Mouse (Mus musculus) forebrain, embryonic 11.5 days (tissue): Measurements from ENCODE around the gene Pdzd2. TPM values are rescaled to one million over a fixed set of nuclear protein-coding genes. Genes with fewer than 3 reads are reported as not detected.

Experiments used
- ATAC-seq: fragments of 200-750 bp; cut with Nextera tagmentation; replicated peaks from 2 replicates; pipeline ENCODE4 v1.8.0; 2017; ENCODE audit warnings: moderate TSS enrichment; ENCODE audit not compliant: low FRiP score
- DNase-seq: peaks from one replicate; pipeline ENCODE4 v3.0.0-alpha.2; 2017; ENCODE audit warnings: low spot score
- H3K27ac ChIP-seq: fragments of 300-500 bp; sonication (generic); 2 replicates; pipeline ENCODE4 v1.5.1; 2014; ENCODE audit warnings: low read depth, low read length
- H3K27me3 ChIP-seq: fragments of 300-500 bp; sonication (generic); 2 replicates; pipeline ENCODE4 v1.6.1; 2014; ENCODE audit warnings: mild to moderate bottlenecking, low read length, mixed read lengths; ENCODE audit not compliant: control insufficient read depth, insufficient read depth
- H3K36me3 ChIP-seq: fragments of 300-500 bp; sonication (generic); 2 replicates; pipeline ENCODE4 v1.6.1; 2014; ENCODE audit warnings: mild to moderate bottlenecking, low read length, moderate library complexity, mixed read lengths; ENCODE audit not compliant: control insufficient read depth, insufficient read depth
- H3K4me1 ChIP-seq: fragments of 300-500 bp; sonication (generic); replicated peaks from 2 replicates; pipeline ENCODE4 v1.6.1; 2014; ENCODE audit warnings: low read length, mixed read lengths; ENCODE audit not compliant: control insufficient read depth, insufficient read depth
- H3K4me2 ChIP-seq: fragments of 300-500 bp; sonication (generic); 2 replicates; pipeline ENCODE4 v1.6.1; 2014; ENCODE audit warnings: low read depth, mild to moderate bottlenecking, low read length, moderate library complexity, mixed read lengths; ENCODE audit not compliant: severe bottlenecking
- H3K4me3 ChIP-seq: fragments of 300-500 bp; sonication (generic); 2 replicates; pipeline ENCODE4 v1.5.1; 2014; ENCODE audit warnings: low read depth, low read length
- H3K9ac ChIP-seq: fragments of 300-500 bp; sonication (generic); 2 replicates; pipeline ENCODE4 v1.6.1; 2014; ENCODE audit warnings: low read length
- H3K9me3 ChIP-seq: fragments of 300-500 bp; sonication (generic); 2 replicates; pipeline ENCODE4 v1.6.1; 2016; ENCODE audit warnings: low read length, mixed read lengths; ENCODE audit not compliant: control insufficient read depth
- WGBS: fragments of 180-500 bp; shearing (Covaris S2); extraction: QIAGEN DNeasy Blood & Tissue Kit; methylation state at CpG from one replicate; pipeline ENCODE4 v1.1.7; 2014; 5-methylcytosine and 5-hydroxymethylcytosine counted together
- polyA plus RNA-seq: library from polyadenylated mRNA; unstranded; fragments of >200 nt; fragmentation: Nextera tagmentation; extraction: Ambion mirVana; gene quantifications from 2 replicates; pipeline ENCODE4 v1.2.1, GENCODE M21; 2014

The Pdzd2 gene
- polyA plus RNA-seq, 1 experiment from 2014 or later, result 6.0 TPM

GRCm38 (mm10) chr15:12742117-12742906, 2.6 kb upstream of the Pdzd2 start:
- no peak for DNase-seq
- Histone ChIP-seq H3K4me3 (no peak overlapping the region), H3K9me3 (no peaks in the 10 kb centered on the region; the same call in 1 of the 2 replicates), H3K27me3 (peaks cover 11% of the 10 kb centered on the region), H3K27ac (no peak overlapping the region), H3K36me3 (no peaks in the 10 kb centered on the region), H3K4me2 (no peak overlapping the region), H3K4me1 (peaks cover 3% of the 10 kb centered on the region; the same call in 1 of the 2 replicates), H3K9ac (no peak overlapping the region)
- 90% methylated on average over 6 of the region's 6 CpGs for WGBS
- ATAC-seq, result no peak

- peak overlapping the region; percentile 87 for H3K4me2 ChIP-seq
- WGBS, result 39% methylated on average over 10 of the region's 10 CpGs
- no peak overlapping the region for H3K9ac ChIP-seq
- no peak for ATAC-seq
- DNase-seq, result no peak
- no peaks in the 10 kb centered on the region for H3K36me3 ChIP-seq
- peaks cover 11% of the 10 kb centered on the region for H3K27me3 ChIP-seq
- no peak overlapping the region for H3K27ac ChIP-seq
- H3K4me3 ChIP-seq, result peak overlapping the region; percentile 57
- H3K9me3 ChIP-seq, result no peaks in the 10 kb centered on the region
- peaks cover 3% of the 10 kb centered on the region; the same call in 1 of the 2 replicates for H3K4me1 ChIP-seq
These were observed 1.2 kb downstream of the Pdzd2 start for GRCm38 (mm10) chr15:12738301-12739093.

DNA sequence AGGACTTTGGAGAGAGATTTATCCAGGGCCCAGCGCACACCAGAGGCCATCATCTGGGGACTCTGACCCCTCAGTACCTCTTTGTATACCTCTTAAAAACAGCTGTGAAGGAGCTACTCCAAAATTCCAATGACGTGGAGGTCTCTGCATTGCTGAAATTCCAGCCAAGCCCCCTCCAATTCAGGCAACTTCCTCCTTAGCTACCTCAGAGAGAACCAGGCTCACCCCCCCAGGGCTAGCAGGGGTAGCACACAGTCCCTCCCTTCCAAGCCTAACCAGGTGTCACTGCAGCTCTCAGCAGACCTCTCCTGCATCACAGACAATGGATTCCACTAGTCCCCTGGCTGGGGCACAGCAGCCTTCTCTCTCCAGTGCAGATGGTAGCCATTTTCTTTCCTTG, 4.5 kb downstream of the Pdzd2 start:
- H3K27ac ChIP-seq, result no peak overlapping the region
- H3K4me3 ChIP-seq, result no peak overlapping the region
- H3K4me2 ChIP-seq, result no peak overlapping the region
- DNase-seq (no peak), ATAC-seq (no peak)
- peaks cover 3% of the 10 kb centered on the region; the same call in 1 of the 2 replicates for H3K4me1 ChIP-seq
- no peaks in the 10 kb centered on the region for H3K9me3 ChIP-seq
- no peak overlapping the region for H3K9ac ChIP-seq
- H3K27me3 ChIP-seq, result peaks cover 11% of the 10 kb centered on the region
- 43% methylated on average over 2 of the region's 2 CpGs for WGBS
- H3K36me3 ChIP-seq, result no peaks in the 10 kb centered on the region

DNA sequence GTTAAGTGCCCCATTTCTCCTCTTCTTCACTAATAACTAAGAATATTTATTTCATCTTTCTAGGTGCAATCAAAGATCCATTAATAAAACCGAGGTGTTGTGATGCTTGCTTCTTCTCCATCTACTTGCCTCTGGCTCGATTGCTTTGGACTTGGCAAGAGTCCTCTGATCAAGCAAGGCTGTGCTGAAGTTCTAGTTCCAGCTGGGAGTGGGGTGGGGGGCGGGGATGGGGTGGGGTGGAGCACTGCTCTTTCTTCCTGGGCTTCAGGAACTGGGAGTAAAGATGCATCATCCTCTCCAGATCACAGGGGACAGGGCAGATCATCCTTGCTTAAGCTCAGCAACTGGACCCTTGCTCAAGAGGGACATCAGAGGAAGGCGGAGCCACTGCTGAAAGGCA, 5.5 kb downstream of the Pdzd2 start:
- DNase-seq, result no peak

DNA sequence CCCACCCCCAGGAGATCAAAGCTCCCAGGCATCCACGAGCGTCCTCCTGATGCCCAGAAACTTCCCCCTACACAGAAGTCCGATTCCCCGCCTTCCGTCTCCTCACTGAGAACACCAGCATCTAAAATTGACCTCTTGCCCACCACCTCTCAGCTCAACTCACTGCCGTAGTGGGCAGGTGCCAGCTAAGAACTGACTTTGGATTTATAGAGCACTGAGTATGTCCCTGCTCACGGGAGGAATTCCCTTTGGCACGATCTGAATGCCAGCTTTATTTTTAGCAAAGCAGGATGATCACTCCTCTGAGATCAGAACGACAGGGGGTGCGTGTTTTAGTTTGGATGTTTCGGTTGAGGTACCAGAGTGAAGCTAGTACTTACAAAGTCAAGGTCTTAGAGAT, 7.1 kb downstream of the Pdzd2 start:
- H3K27ac ChIP-seq, result no peak overlapping the region
- no peaks in the 10 kb centered on the region for H3K9me3 ChIP-seq
- ATAC-seq (no peak), DNase-seq (no peak)
- H3K36me3 ChIP-seq, result no peaks in the 10 kb centered on the region
- H3K27me3 ChIP-seq, result no peaks in the 10 kb centered on the region; the same call in 1 of the 2 replicates
- no peaks in the 10 kb centered on the region for H3K4me1 ChIP-seq
- no peak overlapping the region for H3K4me3 ChIP-seq
- WGBS, result 89% methylated on average over 11 of the region's 11 CpGs
- no peak overlapping the region for H3K4me2 ChIP-seq
- H3K9ac ChIP-seq, result no peak overlapping the region

More for the DNA sequence above, 5.5 kb downstream of the Pdzd2 start:
- H3K4me3 ChIP-seq, result no peak overlapping the region
- H3K27me3 ChIP-seq, result peaks cover 10% of the 10 kb centered on the region
- no peak for ATAC-seq
- no peak overlapping the region for H3K9ac ChIP-seq
- H3K4me1 ChIP-seq, result peaks cover 3% of the 10 kb centered on the region; the same call in 1 of the 2 replicates
- H3K4me2 ChIP-seq, result no peak overlapping the region
- no peak overlapping the region for H3K27ac ChIP-seq
- H3K36me3 ChIP-seq, result no peaks in the 10 kb centered on the region
- no peaks in the 10 kb centered on the region for H3K9me3 ChIP-seq
- WGBS, result 77% methylated on average over 4 of the region's 4 CpGs

- no peak for DNase-seq
These were observed 11.3 kb downstream of the Pdzd2 start for GRCm38 (mm10) chr15:12728381-12728780.

GRCm38 (mm10) chr15:12725256-12725655, 14.5 kb downstream of the Pdzd2 start:
- H3K4me3 ChIP-seq, result no peak overlapping the region
- ATAC-seq (no peak), DNase-seq (no peak)
- no peak overlapping the region for H3K4me2 ChIP-seq
- no peaks in the 10 kb centered on the region for H3K4me1 ChIP-seq
- no peaks in the 10 kb centered on the region for H3K9me3 ChIP-seq
- H3K36me3 ChIP-seq, result no peaks in the 10 kb centered on the region
- H3K27me3 ChIP-seq, result no peaks in the 10 kb centered on the region
- WGBS, result 82% methylated on average over 5 of the region's 5 CpGs
- H3K27ac ChIP-seq, result no peak overlapping the region
- no peak overlapping the region for H3K9ac ChIP-seq

More at GRCm38 (mm10) chr15:12728381-12728780, 11.3 kb downstream of the Pdzd2 start:
- Histone ChIP-seq H3K4me3 (no peak overlapping the region), H3K27ac (no peak overlapping the region), H3K4me2 (no peak overlapping the region), H3K9ac (no peak overlapping the region), H3K4me1 (no peaks in the 10 kb centered on the region), H3K36me3 (no peaks in the 10 kb centered on the region), H3K27me3 (no peaks in the 10 kb centered on the region), H3K9me3 (no peaks in the 10 kb centered on the region)
- WGBS, result 88% methylated on average over 4 of the region's 4 CpGs
- ATAC-seq, result no peak

GRCm38 (mm10) chr15:12721684-12722500, 17.8 kb downstream of the Pdzd2 start:
- DNase-seq (no peak), ATAC-seq (no peak)
- Histone ChIP-seq H3K27me3 (no peaks in the 10 kb centered on the region), H3K4me2 (no peak overlapping the region), H3K9ac (no peak overlapping the region), H3K27ac (no peak overlapping the region), H3K9me3 (no peaks in the 10 kb centered on the region), H3K4me1 (no peaks in the 10 kb centered on the region), H3K4me3 (no peak overlapping the region), H3K36me3 (no peaks in the 10 kb centered on the region)
- 81% methylated on average over 6 of the region's 6 CpGs for whole genome bisulfite sequencing
